Mouse (Mus musculus): ENCODE data around the gene Riok1.

The Riok1 gene

DNA sequence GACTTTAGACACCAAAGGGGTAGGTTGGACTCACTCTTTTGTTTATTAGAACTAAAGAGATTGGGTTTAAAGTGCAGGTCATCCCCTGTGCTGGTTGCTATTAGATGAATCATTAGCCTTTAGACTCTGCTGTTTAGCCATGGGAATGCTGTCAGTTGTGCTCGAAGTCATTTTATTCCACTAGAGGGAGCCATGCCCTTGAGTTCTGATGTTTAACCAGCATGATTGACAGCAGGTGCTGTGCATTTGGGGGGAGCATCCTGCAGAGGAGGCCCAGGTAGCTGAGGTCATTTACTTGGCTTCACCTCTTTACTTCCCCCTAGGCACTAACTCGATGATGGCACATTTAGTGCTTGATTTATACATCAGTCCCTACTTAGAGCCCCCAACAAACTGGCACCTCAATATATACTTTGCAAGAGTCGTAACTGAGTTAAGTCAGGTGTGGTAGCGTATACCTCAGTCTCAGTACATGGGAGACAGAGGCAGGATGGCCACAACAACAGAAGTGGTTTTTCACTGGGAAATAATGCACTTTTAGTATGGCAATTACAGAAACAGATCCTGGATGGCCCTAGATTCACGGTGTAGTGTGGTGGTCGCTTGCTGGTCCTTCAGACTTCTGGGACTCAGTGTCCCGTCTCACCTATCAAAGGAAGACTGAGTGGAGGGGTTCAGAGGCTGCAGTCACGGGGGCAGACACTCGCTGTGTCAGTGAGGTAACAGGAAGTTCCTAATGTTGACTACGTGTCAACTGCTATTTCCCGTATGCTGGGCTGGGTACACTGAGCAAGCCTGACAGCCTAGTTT lies 28.3 kb downstream of the Riok1 start:
- DNase-seq (ENCODE audit: low spot score in 2 of 2) = peak; percentile 26 to 35

GRCm38 (mm10) chr13:38070945-38071344 lies 34.1 kb downstream of the Riok1 start:
- DNase-seq (ENCODE audit: low spot score in 2 of 2) = peak in 1 of 2 experiments; percentile 31

- DNase-seq (ENCODE audit: low spot score in 2 of 2) = no peak
These were observed 36.8 kb downstream of the Riok1 start for GRCm38 (mm10) chr13:38073374-38074307.

DNA sequence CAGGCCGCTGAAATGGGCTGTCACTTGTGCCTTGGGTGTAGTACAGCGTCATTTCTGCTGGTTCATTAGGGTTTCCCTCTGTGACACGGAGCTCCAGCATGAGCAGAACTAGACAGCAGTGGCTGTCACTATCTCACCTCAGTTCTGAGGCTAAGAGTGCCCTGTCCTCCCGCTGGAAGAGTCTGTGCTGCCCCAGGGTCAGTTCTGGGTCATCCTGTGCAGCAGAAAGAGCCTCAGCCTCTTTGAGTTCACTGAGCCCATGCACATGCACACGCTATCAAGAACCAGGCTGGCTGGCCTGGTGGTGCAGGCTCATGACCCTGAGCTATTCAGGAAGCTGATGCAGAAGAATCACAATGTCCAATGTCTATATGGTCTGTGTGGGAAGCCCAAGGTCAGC lies 37.6 kb downstream of the Riok1 start:
- DNase-seq (ENCODE audit: low spot score in 2 of 2) = no peak

DNA sequence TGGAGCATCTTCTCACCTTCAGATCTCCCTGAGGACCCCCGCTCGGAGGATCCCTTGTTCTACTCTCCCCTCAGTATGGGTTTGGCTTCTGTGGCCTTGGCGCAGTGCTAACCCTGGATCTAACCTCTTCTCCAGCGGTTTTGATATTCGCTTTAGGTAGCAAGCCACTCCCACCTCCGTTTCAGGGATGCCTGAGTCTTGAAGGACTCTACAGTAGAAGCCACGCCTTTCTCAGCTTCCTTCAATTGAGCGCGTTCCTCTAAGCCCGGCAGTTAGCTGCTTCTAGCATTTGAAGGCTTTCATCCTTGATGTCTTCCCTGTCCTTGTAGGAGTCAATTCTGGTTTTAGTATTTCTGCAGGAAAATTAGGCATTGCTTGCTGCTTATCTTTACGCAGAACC lies 40.3 kb downstream of the Riok1 start:
- DNase-seq (ENCODE audit: low spot score in 2 of 2) = no peak

DNA sequence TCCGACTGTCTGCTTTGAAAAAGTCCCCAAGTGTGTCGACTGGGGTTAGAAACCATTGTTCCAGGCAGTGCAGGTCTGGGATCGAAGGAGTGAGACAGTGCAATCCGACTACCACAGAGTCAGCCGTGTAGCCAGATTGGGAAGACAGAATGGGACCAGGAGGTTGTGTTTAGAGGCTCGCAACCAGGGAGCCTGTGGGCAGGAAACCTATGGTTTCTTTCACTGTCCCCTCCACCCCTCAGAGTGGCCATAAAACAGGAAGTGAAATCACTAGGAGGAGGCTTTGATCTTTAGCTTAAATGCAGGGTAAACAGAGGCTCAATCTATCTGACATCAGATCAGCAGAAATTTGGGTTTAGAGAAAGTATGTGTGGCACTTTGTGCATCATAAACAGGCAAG lies 42.0 kb downstream of the Riok1 start:
- DNase-seq (ENCODE audit: low spot score in 2 of 2) = no peak

- no peak for DNase-seq (ENCODE audit: low spot score in 2 of 2)
These were observed 42.6 kb downstream of the Riok1 start for GRCm38 (mm10) chr13:38079366-38079765.

- DNase-seq (ENCODE audit: low spot score in 2 of 2) = no peak
These were observed 43.2 kb downstream of the Riok1 start for GRCm38 (mm10) chr13:38080014-38080413.

DNA sequence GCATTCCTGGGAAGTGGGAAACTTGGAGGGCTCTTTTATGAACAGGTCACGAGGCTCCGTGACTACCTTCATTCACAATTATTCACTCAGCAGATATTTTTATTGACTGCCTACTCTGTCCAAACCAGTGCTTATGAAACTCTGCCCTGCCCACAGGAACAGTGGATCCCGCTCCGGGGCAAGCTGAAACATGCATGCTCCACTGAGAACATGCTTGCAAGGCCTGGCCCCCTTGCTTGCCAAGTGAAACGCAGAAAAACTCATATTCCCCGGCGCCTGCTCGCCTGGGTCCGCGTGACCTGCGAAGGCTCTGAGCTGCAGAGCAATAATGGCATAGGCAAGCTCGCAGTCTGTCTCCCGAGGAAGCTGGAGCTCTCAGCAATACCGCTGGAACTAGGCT lies 43.9 kb downstream of the Riok1 start:
- peak; percentile 69 to 77 for DNase-seq (ENCODE audit: low spot score in 2 of 2)

- no peak for DNase-seq (ENCODE audit: low spot score in 2 of 2)
These were observed 44.4 kb downstream of the Riok1 start for GRCm38 (mm10) chr13:38081161-38081560.

DNA sequence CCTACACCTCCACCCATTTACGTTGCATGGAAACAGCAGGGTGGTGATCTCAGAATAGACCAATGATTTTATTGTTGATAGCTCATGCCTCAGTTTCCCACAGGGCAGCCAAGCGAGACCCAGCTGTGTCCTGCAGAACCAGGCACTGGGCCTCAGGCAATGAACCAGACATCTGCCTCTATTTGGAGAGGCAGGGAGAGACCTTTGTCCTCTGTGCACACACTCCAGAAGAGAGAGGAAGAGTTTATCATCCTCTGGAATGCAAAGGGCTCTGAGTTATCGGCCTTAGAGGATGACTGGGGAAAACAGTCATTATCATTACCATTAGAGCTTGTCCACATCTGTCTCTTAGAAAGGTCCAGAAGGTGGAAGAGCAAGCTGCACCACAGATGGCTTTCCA lies 49.9 kb downstream of the Riok1 start:
- DNase-seq (ENCODE audit: low spot score in 2 of 2) = no peak

DNA sequence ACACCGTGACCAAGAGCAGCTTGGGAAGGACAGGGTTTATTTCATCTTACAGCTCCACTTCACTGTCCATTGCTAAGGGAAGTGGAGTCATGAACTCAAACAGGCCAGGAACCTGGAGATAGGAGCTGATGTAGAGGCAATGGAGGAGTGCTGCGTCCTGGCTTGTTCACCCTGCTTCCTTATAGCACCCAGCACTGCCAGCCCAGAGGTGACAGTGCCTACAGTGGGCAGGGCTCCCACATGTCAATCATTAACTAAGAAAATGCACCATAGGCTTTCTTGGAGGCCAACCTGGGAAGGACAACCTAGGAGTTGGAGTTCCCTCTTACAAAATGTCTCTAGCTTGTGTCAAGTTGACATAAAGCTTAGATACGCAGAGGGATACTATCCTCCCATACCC lies 51.2 kb downstream of the Riok1 start:
- DNase-seq (ENCODE audit: low spot score in 2 of 2) = no peak

DNA sequence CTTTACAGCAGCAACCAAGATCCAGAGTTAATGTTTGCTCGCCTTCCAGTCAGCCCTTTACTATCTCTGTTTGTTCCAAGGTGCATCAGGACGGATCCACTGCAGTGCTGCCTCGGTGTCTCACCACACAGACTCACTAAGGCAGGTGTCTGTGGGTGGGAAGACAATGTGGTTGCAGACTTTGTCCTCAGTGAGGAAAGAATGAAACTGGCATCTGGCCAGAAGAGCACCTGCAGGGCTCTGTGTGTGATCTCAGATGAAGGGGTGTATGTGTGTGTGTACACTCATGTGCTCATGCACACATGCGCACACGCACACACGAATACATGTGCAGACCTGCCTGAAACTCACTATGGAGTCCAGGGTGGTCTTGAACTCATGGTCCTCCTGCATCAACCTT lies 52.7 kb downstream of the Riok1 start:
- DNase-seq (ENCODE audit: low spot score in 2 of 2) = no peak

- no peak for DNase-seq (ENCODE audit: low spot score in 2 of 2)
These were observed 53.1 kb downstream of the Riok1 start for GRCm38 (mm10) chr13:38089871-38090270.

GRCm38 (mm10) chr13:38096207-38096606 lies 59.4 kb downstream of the Riok1 start:
- DNase-seq (ENCODE audit: low spot score in 2 of 2) = no peak

DNA sequence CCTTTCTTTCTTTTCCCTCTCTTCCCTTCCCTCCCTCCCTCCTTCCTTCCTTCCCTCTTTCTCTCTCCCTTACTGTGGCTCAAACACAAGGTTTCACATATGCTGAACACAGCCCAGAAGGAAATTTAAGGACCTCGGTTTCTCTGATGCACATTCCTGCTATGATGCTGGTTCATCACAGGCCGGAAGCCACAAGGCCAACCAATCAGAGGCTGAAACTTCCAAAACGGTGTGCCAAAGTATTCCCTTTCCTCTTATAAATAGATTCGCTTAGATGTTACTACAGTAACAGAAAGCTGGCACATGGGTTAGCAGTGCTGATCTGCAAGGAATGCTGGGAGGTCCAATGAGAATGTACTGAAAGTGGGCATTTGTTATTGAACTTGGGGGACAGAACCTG lies 66.6 kb downstream of the Riok1 start:
- DNase-seq (ENCODE audit: low spot score in 2 of 2) = no peak

GRCm38 (mm10) chr13:38104501-38104900 lies 67.7 kb downstream of the Riok1 start:
- no peak for DNase-seq (ENCODE audit: low spot score in 2 of 2)

DNA sequence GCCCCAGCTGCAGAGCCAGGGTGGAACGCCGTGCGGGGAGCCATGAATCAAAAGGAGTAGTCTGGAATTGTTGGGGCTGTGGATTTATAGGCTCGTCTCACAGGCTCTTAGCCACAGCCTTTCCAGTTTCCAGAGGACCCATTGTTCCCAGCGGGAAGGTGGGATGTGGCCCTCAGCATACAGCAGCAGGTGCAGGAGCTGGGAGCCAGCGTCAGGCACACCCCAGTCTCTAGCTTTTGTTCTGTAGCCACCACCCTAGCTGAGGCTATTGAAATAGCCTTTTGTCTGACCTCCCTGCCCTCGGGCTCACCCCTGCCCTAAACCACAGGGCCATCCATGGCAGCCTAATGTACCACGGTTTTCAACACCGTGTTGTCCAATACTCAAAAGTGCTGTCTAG lies 72.3 kb downstream of the Riok1 start:
- no peak for DNase-seq (ENCODE audit: low spot score in 2 of 2)

All from urinary bladder, postnatal 36 days (tissue).